Mouse (Mus musculus) erythroblast, embryonic 14.5 days (primary cell): Measurements from ENCODE around the gene Mta2.

Source experiments
- GATA1 ChIP-seq: IDR thresholded peaks from 2 replicates; pipeline ENCODE4 v1.6.1; 2012; ENCODE audit warnings: low read length, inconsistent platforms, mixed read lengths
- TAL1 ChIP-seq: IDR thresholded peaks from 3 replicates; pipeline ENCODE4 v1.6.1; 2012; ENCODE audit warnings: low read length, inconsistent platforms, mixed read lengths

GRCm38 (mm10) chr19:8984255-8984868 is 42.7 kb downstream of the Mta2 start:
- TF ChIP-seq GATA1 = no peak
- TF ChIP-seq TAL1 = no peak
